Mouse (Mus musculus) heart, adult 2 months (tissue): ENCODE results near the gene Fam193b. TPM values are rescaled to one million over a fixed set of nuclear protein-coding genes. Genes with fewer than 3 reads are reported as not detected.
A peak's percentile ranks its signal among the peaks of the same experiment; 100 is the strongest.
"Not testable (repeated sequence)": the region's sequence is repeated elsewhere in the genome, so short reads cannot be mapped to it uniquely, and the experiment has no call there.

Experiments used
- DNase-seq, 2 experiments: peaks; one replicate each; pipeline ENCODE4 v3.0.0; 2021
- H3K27ac ChIP-seq: fragments of 200-600 bp; 2 replicates; pipeline ENCODE4 v1.8.1; 2022
- H3K27me3 ChIP-seq: fragments of 200-500 bp; 2 replicates; pipeline ENCODE4 v1.6.1; 2012; ENCODE audit warnings: mild to moderate bottlenecking, low read length, inconsistent platforms, mixed read lengths; ENCODE audit not compliant: control insufficient read depth, insufficient read depth
- H3K36me3 ChIP-seq: fragments of 200-500 bp; 2 replicates; pipeline ENCODE4 v1.6.1; 2012; ENCODE audit warnings: low read length, inconsistent platforms; ENCODE audit not compliant: control insufficient read depth, insufficient read depth
- H3K4me1 ChIP-seq: fragments of 200-500 bp; 2 replicates; pipeline ENCODE4 v1.6.1; 2011; ENCODE audit warnings: low read length; ENCODE audit not compliant: control insufficient read depth, insufficient read depth
- H3K4me3 ChIP-seq: fragments of 200-600 bp; 2 replicates; pipeline ENCODE4 v1.8.1; 2022
- H3K79me2 ChIP-seq: fragments of 200-500 bp; replicated peaks from 2 replicates; pipeline ENCODE4 v1.6.1; 2012; ENCODE audit warnings: mild to moderate bottlenecking, inconsistent platforms, low read length, moderate library complexity, mixed read lengths; ENCODE audit not compliant: control insufficient read depth, insufficient read depth
- H3K9ac ChIP-seq: fragments of 200-500 bp; 2 replicates; pipeline ENCODE4 v1.6.1; 2012; ENCODE audit warnings: low read depth, mild to moderate bottlenecking, control low read depth, inconsistent platforms, low read length, mixed read lengths
- CTCF ChIP-seq: fragments of 200-600 bp; IDR thresholded peaks from 2 replicates; pipeline ENCODE4 v1.8.1; 2022; ENCODE audit warnings: antibody characterized with exemption, mild to moderate bottlenecking, moderate library complexity
- EP300 ChIP-seq: fragments of 200-500 bp; IDR thresholded peaks from 2 replicates; pipeline ENCODE4 v1.6.1; 2011; ENCODE audit warnings: low read depth, low read length, control low read depth; ENCODE audit not compliant: insufficient read depth
- POLR2A ChIP-seq: fragments of 200-500 bp; IDR thresholded peaks from 2 replicates; pipeline ENCODE4 v1.6.1; 2011; ENCODE audit warnings: mild to moderate bottlenecking, low read depth, low read length, control low read depth; ENCODE audit not compliant: insufficient read depth
- WGBS: fragments of 180-500 bp; shearing (Covaris S2); methylation state at CpG from one replicate; pipeline ENCODE4 v1.1.7; 2018; 5-methylcytosine and 5-hydroxymethylcytosine counted together
- intact Hi-C: fragments of 180-260 bp; cut with DNase I; formaldehyde crosslinking; loops from one replicate; pipeline ENCODE4 v1.15.1; 2025
- polyA plus RNA-seq: library from polyadenylated mRNA; depleted of rRNA; stranded (reverse); fragments of >200 nt; gene quantifications from 2 replicates; pipeline ENCODE4 v1.2.3, GENCODE M21; 2012
- total RNA-seq, 2 experiments: library from RNA; stranded (reverse); gene quantifications; 2 replicates each; pipeline ENCODE4 v1.2.3; 2021

Fam193b gene
- total and polyA plus RNA-seq, 3 experiments: 11.2 to 46.1 (median 13.0) TPM

- Histone ChIP-seq H3K79me2 (no peaks in the 10 kb centered on the region), H3K36me3 (peaks cover 2% of the 10 kb centered on the region), H3K4me3 (no peak overlapping the region), H3K9ac (no peak overlapping the region), H3K4me1 (peaks cover 4% of the 10 kb centered on the region), H3K27me3 (no peaks in the 10 kb centered on the region), H3K27ac (no peak overlapping the region)
- TF ChIP-seq EP300 (no peak), POLR2A (no peak), CTCF (no peak)
- intact Hi-C loops: no loop called here
- DNase-seq: no peak
- WGBS: 95% methylated on average over 12 of the region's 12 CpGs
Measured at GRCm38 (mm10) chr13:55596802-55597201, 25.9 kb upstream of the Fam193b start.

DNA sequence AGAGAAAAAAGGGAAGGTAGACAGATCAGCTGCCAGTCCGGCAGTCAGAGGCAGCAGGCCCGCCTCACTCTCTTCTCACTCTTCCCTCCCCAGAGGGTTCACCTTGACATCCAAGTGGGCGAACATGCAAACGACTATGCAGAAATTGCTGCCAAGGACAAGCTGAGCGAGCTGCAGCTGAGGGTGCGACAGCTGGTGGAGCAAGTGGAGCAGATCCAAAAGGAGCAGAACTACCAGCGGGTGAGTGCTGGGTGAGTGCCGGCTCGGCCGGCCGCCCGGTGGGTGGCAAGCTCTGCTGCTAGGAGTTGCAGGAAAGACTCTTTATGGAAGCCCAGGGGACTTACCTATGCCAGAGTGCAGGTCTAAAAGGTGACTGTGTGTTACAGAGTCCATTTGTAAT, 24.5 kb upstream of the Fam193b start:
- no peak for TF ChIP-seq CTCF
- no peak for TF ChIP-seq EP300
- no peak for TF ChIP-seq POLR2A
- Histone ChIP-seq H3K36me3 (peaks cover 2% of the 10 kb centered on the region), H3K4me3 (no peak overlapping the region), H3K9ac (no peak overlapping the region), H3K4me1 (peaks cover 4% of the 10 kb centered on the region), H3K27ac (no peak overlapping the region), H3K27me3 (no peaks in the 10 kb centered on the region), H3K79me2 (no peaks in the 10 kb centered on the region)
- peak in 1 of 2 experiments; percentile 18 for DNase-seq
- WGBS: 68% methylated on average over 12 of the region's 12 CpGs
- intact Hi-C loops: no loop called here

GRCm38 (mm10) chr13:55593254-55593747, 22.4 kb upstream of the Fam193b start:
- Histone ChIP-seq H3K4me1 (peaks cover 2% of the 10 kb centered on the region; the same call in 1 of the 2 replicates), H3K27ac (peak overlapping the region; percentile 81), H3K79me2 (no peaks in the 10 kb centered on the region), H3K4me3 (peak overlapping the region; percentile 77), H3K9ac (peak overlapping the region; percentile 74), H3K27me3 (no peaks in the 10 kb centered on the region), H3K36me3 (peaks cover 2% of the 10 kb centered on the region)
- intact Hi-C loops: loop anchor here (2.0 kb wide), 1 partner anchor 230 kb away; the partner anchor contains the start of gene Lman2
- TF ChIP-seq EP300 (no peak), CTCF (no peak), POLR2A (no peak)
- no peak for DNase-seq
- under 1% methylated on average over 31 of the region's 31 CpGs for WGBS

DNA sequence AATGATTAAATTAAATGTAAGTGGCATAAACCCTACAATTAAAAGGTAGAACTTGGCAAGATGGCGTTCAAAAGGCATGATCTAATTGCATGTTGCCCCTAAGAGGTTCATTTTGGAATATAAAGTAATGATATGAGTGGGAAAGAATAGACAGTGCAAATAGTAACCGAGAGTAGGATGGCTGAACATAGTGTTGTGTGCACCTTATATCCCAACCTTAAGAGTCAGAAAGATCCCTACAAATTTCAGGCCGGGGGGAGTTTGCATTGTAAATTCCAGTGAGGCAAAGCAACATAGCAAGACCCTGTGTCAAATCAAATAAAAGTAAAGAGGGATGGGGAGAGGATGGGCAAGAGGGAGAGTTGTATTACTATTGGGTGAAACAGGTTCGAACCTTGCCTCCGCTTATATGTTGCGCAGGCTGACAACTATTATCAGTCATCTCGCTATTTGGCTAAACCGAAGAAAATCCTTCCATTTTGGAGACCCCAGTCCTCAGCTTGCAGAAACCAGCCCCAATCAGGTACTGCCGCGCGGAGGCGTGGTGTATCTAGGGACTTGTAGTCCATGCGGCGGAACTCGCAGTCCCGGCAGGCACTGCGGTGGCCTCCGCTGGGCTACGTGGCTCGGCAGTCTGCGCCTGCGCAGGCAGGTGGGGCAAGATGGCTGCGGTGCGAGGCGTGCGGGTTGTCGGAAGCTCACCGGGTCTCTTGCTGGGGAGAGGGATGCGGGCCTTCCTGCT, 21.8 kb upstream of the Fam193b start:
- Histone ChIP-seq H3K9ac (peak overlapping the region; percentile 74), H3K27ac (peak overlapping the region; percentile 81)
- 4% methylated on average over 29 of the region's 29 CpGs for WGBS

GRCm38 (mm10) chr13:55591961-55592490, 21.1 kb upstream of the Fam193b start:
- no peak for TF ChIP-seq POLR2A
- Histone ChIP-seq H3K27ac (no peak overlapping the region), H3K9ac (no peak overlapping the region), H3K79me2 (no peaks in the 10 kb centered on the region), H3K4me1 (peaks cover 2% of the 10 kb centered on the region; the same call in 1 of the 2 replicates), H3K36me3 (peaks cover 2% of the 10 kb centered on the region), H3K4me3 (no peak overlapping the region), H3K27me3 (no peaks in the 10 kb centered on the region)
- WGBS: 73% methylated on average over 4 of the region's 4 CpGs
- DNase-seq: no peak
- intact Hi-C loops: loop anchor here (1.0 to 2.0 kb wide), 2 partner anchors 21 to 229 kb away; partner anchors contain the start of genes Fam193b and Lman2

More for the DNA sequence above, 21.8 kb upstream of the Fam193b start:
- intact Hi-C loops: loop anchor here (1.0 to 2.0 kb wide), 2 partner anchors 21 to 230 kb away; partner anchors contain the start of genes Fam193b and Lman2
- Histone ChIP-seq H3K36me3 (peaks cover 2% of the 10 kb centered on the region), H3K79me2 (no peaks in the 10 kb centered on the region), H3K4me1 (peaks cover 2% of the 10 kb centered on the region; the same call in 1 of the 2 replicates), H3K4me3 (peak overlapping the region; percentile 77), H3K27me3 (no peaks in the 10 kb centered on the region)
- peak; percentile 56; the same call in 1 of the 2 replicates for TF ChIP-seq EP300
- TF ChIP-seq POLR2A: peak; percentile 96
- peak; percentile 29 for TF ChIP-seq CTCF
- DNase-seq: peak; percentile 96 to 97

DNA sequence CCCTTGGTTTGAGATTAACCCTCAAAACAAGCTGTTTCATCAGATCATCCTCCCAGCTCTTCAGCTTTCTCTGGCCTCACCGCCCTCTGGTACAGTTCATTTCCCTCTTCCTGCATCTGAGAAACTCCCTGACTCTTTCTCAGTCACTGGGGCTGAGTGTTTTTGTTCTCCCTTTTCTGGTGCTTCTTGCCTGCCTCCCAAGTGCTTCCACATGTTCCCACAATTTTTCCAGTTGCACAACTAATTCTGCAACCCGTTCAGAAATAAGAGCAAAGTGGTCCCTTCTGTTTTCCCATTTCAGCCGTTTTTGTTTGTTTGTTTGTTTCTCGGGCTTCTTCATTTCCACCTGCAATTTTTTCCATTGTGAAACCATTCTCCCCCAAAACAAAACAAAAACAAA, 7.2 kb upstream of the Fam193b start:
- Histone ChIP-seq H3K27ac (no peak overlapping the region), H3K4me1 (no peaks in the 10 kb centered on the region), H3K9ac (no peak overlapping the region), H3K36me3 (no peaks in the 10 kb centered on the region), H3K4me3 (no peak overlapping the region), H3K79me2 (no peaks in the 10 kb centered on the region), H3K27me3 (no peaks in the 10 kb centered on the region)
- no peak for TF ChIP-seq CTCF
- no peak for TF ChIP-seq EP300
- TF ChIP-seq POLR2A: no peak
- DNase-seq: no peak
- intact Hi-C loops: no loop called here
- 73% methylated on average over 4 of the region's 4 CpGs for WGBS

DNA sequence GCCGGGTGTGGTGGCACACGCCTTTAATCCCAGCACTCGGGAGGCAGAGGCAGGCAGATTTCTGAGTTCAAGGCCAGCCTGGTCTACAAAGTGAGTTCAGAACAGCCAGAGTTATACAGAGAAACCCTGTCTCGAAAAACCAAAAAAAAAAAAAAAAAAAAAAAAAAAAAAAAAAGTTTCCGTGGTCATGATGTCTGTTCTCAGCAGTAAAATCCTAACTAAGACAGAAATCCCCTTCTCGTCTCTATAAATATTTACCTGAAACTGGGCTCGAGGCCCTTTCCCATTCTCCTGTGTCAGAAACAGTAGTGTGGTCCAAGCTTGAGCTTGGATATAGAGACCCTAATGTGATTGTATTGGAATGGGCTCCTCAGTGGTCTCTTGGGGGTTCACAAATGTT, 6.0 kb upstream of the Fam193b start:
- H3K4me1 ChIP-seq, H3K4me3 ChIP-seq, H3K79me2 ChIP-seq, intact Hi-C loops, H3K27ac ChIP-seq, H3K36me3 ChIP-seq, H3K9ac ChIP-seq, DNase-seq, H3K27me3 ChIP-seq: not testable (repeated sequence)
- WGBS: 83% methylated on average over 7 of the region's 7 CpGs
